Mouse (Mus musculus) cerebellum, adult 2 months (tissue): ENCODE data around the gene 2810408A11Rik.

ENCODE experiments used
- CTCF ChIP-seq: fragments of 200-500 bp; IDR thresholded peaks from 2 replicates; pipeline ENCODE4 v1.5.1; 2011; ENCODE audit warnings: low read depth, mild to moderate bottlenecking, control low read depth, low read length, moderate library complexity, borderline replicate concordance; ENCODE audit not compliant: insufficient read depth
- POLR2A ChIP-seq: fragments of 200-500 bp; IDR thresholded peaks from 2 replicates; pipeline ENCODE4 v1.6.1; 2011; ENCODE audit warnings: low read length, control low read depth, borderline replicate concordance; ENCODE audit not compliant: insufficient read depth

DNA sequence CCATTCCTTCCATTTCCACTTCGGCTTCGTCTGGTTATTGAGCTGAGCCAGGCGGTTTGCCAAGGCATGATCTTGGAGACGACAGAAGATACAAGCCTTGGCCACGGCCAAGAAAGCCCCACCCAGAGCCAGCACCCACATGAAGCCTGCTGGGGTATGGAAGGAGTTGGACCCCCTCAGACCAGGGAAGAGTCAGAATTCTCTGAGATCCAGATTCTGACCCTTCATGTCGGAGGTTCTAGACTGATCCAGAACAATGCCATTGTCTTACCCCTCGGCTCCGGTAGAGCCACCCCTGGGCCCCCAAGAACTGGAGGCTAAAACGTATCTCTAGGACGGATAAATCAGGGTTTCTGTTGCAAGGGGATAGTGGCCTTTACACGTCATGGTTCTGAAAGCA lies 22.9 kb downstream of the 2810408A11Rik start, which contains the start of gene Tmem95:
- TF ChIP-seq CTCF (no peak), POLR2A (no peak)
